Mouse (Mus musculus) midbrain, embryonic 16.5 days (tissue): ENCODE results near the gene Sclt1. TPM values are rescaled to one million over a fixed set of nuclear protein-coding genes. Genes with fewer than 3 reads are reported as not detected.

ENCODE experiments used
- ATAC-seq: fragments of 200-750 bp; cut with Nextera tagmentation; 2 replicates; pipeline ENCODE4 v1.8.0; 2017; ENCODE audit warnings: moderate TSS enrichment
- H3K27ac ChIP-seq: fragments of 300-500 bp; sonication (generic); 2 replicates; pipeline ENCODE4 v1.5.1; 2014; ENCODE audit warnings: mild to moderate bottlenecking, low read length, mixed read lengths
- H3K27me3 ChIP-seq: fragments of 300-500 bp; sonication (generic); 2 replicates; pipeline ENCODE4 v1.6.1; 2014; ENCODE audit warnings: low read depth, low read length, mixed read lengths; ENCODE audit not compliant: control insufficient read depth, insufficient read depth
- H3K36me3 ChIP-seq: fragments of 300-500 bp; sonication (generic); 2 replicates; pipeline ENCODE4 v1.6.1; 2014; ENCODE audit warnings: mild to moderate bottlenecking, low read length, moderate library complexity, mixed read lengths; ENCODE audit not compliant: control insufficient read depth, insufficient read depth
- H3K4me1 ChIP-seq: fragments of 300-500 bp; sonication (generic); 2 replicates; pipeline ENCODE4 v1.6.1; 2014; ENCODE audit warnings: mild to moderate bottlenecking, low read length, mixed read lengths; ENCODE audit not compliant: control insufficient read depth, insufficient read depth
- H3K4me2 ChIP-seq: fragments of 300-500 bp; sonication (generic); 2 replicates; pipeline ENCODE4 v1.6.1; 2014; ENCODE audit warnings: mild to moderate bottlenecking, low read length, mixed read lengths
- H3K4me3 ChIP-seq: fragments of 300-500 bp; sonication (generic); 2 replicates; pipeline ENCODE4 v1.5.1; 2014; ENCODE audit warnings: low read depth, mild to moderate bottlenecking, low read length, moderate library complexity, mixed read lengths
- H3K9ac ChIP-seq: fragments of 300-500 bp; sonication (generic); 2 replicates; pipeline ENCODE4 v1.6.1; 2014; ENCODE audit warnings: low read depth, low read length, mixed read lengths
- H3K9me3 ChIP-seq: fragments of 300-500 bp; sonication (generic); replicated peaks from 2 replicates; pipeline ENCODE4 v1.6.1; 2014; ENCODE audit warnings: mild to moderate bottlenecking, low read length, mixed read lengths; ENCODE audit not compliant: control insufficient read depth, poor library complexity, severe bottlenecking
- WGBS: fragments of 180-500 bp; shearing (Covaris S2); extraction: QIAGEN DNeasy Blood & Tissue Kit; methylation state at CpG from one replicate; pipeline ENCODE4 v1.1.7; 2014; 5-methylcytosine and 5-hydroxymethylcytosine counted together
- polyA plus RNA-seq: library from polyadenylated mRNA; unstranded; fragments of >200 nt; fragmentation: Nextera tagmentation; extraction: Ambion mirVana; gene quantifications from 2 replicates; pipeline ENCODE4 v1.2.1, GENCODE M21; 2015

The Sclt1 gene
- polyA plus RNA-seq, 1 experiment from 2014 or later = 17.1 TPM

- peak; percentile 2; the same call in 1 of the 2 replicates for ATAC-seq
- 42% methylated on average over 10 of the region's 10 CpGs for WGBS
- no peak overlapping the region for H3K4me2 ChIP-seq
- peaks cover 16% of the 10 kb centered on the region for H3K36me3 ChIP-seq
- H3K27ac ChIP-seq = no peak overlapping the region; the same call in 1 of the 2 replicates
- H3K4me1 ChIP-seq = peaks cover 19% of the 10 kb centered on the region
- H3K9me3 ChIP-seq = no peaks in the 10 kb centered on the region
- no peaks in the 10 kb centered on the region for H3K27me3 ChIP-seq
- no peak overlapping the region for H3K9ac ChIP-seq
- no peak overlapping the region for H3K4me3 ChIP-seq
These were observed 139.4 kb downstream of the Sclt1 start for GRCm38 (mm10) chr3:41602933-41603332.

GRCm38 (mm10) chr3:41601226-41602020, 140.9 kb downstream of the Sclt1 start:
- 0 out of 2 replicates have a peak overlapping the region, but pooled peaks have one; percentile 6 for H3K27ac ChIP-seq
- peaks cover 19% of the 10 kb centered on the region for H3K4me1 ChIP-seq
- H3K4me2 ChIP-seq = no peak overlapping the region
- no peaks in the 10 kb centered on the region for H3K27me3 ChIP-seq
- no peak for ATAC-seq
- peaks cover 21% of the 10 kb centered on the region for H3K36me3 ChIP-seq
- H3K9ac ChIP-seq = no peak overlapping the region
- no peaks in the 10 kb centered on the region for H3K9me3 ChIP-seq
- H3K4me3 ChIP-seq = no peak overlapping the region
- 72% methylated on average over 9 of the region's 9 CpGs for WGBS

- Histone ChIP-seq H3K4me3 (no peak overlapping the region), H3K27ac (no peak overlapping the region), H3K4me2 (no peak overlapping the region), H3K27me3 (no peaks in the 10 kb centered on the region), H3K9me3 (no peaks in the 10 kb centered on the region), H3K9ac (no peak overlapping the region), H3K36me3 (peaks cover 21% of the 10 kb centered on the region), H3K4me1 (peaks cover 19% of the 10 kb centered on the region)
- WGBS = 76% methylated on average over 14 of the region's 14 CpGs
- peak; percentile 18; the same call in 1 of the 2 replicates for ATAC-seq
These were observed 142.3 kb downstream of the Sclt1 start for GRCm38 (mm10) chr3:41599806-41600589.

GRCm38 (mm10) chr3:41599226-41599625, 143.1 kb downstream of the Sclt1 start:
- no peak overlapping the region for H3K9ac ChIP-seq
- H3K36me3 ChIP-seq = peaks cover 24% of the 10 kb centered on the region
- no peak for ATAC-seq
- no peaks in the 10 kb centered on the region for H3K27me3 ChIP-seq
- H3K4me1 ChIP-seq = peaks cover 16% of the 10 kb centered on the region
- H3K27ac ChIP-seq = no peak overlapping the region
- H3K4me2 ChIP-seq = no peak overlapping the region
- no peaks in the 10 kb centered on the region for H3K9me3 ChIP-seq
- H3K4me3 ChIP-seq = no peak overlapping the region
- 88% methylated on average over 10 of the region's 10 CpGs for WGBS

- Histone ChIP-seq H3K9ac (no peak overlapping the region), H3K4me3 (no peak overlapping the region), H3K9me3 (no peaks in the 10 kb centered on the region), H3K27me3 (no peaks in the 10 kb centered on the region), H3K27ac (no peak overlapping the region), H3K4me1 (peaks cover 9% of the 10 kb centered on the region), H3K36me3 (peaks cover 28% of the 10 kb centered on the region), H3K4me2 (no peak overlapping the region)
- ATAC-seq = no peak
- WGBS = 73% methylated on average over 9 of the region's 9 CpGs
These were observed 143.9 kb downstream of the Sclt1 start for GRCm38 (mm10) chr3:41598412-41598811.

- Histone ChIP-seq H3K4me1 (0 out of 2 replicates have a peak, but pooled peaks cover 4% of the 10 kb centered on the region), H3K4me2 (no peak overlapping the region), H3K36me3 (peaks cover 28% of the 10 kb centered on the region), H3K27me3 (no peaks in the 10 kb centered on the region), H3K9me3 (no peaks in the 10 kb centered on the region), H3K4me3 (no peak overlapping the region), H3K27ac (no peak overlapping the region), H3K9ac (no peak overlapping the region)
- ATAC-seq = no peak
- WGBS = 95% methylated on average over 8 of the region's 8 CpGs
These were observed 145.3 kb downstream of the Sclt1 start for GRCm38 (mm10) chr3:41597036-41597435.

- H3K4me3 ChIP-seq = no peak overlapping the region
- 92% methylated on average over 4 of the region's 4 CpGs for WGBS
- no peak overlapping the region for H3K27ac ChIP-seq
- H3K27me3 ChIP-seq = no peaks in the 10 kb centered on the region
- ATAC-seq = no peak
- H3K36me3 ChIP-seq = peaks cover 29% of the 10 kb centered on the region
- H3K4me1 ChIP-seq = 0 out of 2 replicates have a peak, but pooled peaks cover under 1% of the 10 kb centered on the region
- H3K9me3 ChIP-seq = no peaks in the 10 kb centered on the region
- no peak overlapping the region for H3K4me2 ChIP-seq
- no peak overlapping the region for H3K9ac ChIP-seq
These were observed 147.3 kb downstream of the Sclt1 start for GRCm38 (mm10) chr3:41595010-41595409.

- Histone ChIP-seq H3K9me3 (no peaks in the 10 kb centered on the region), H3K4me2 (no peak overlapping the region), H3K27me3 (no peaks in the 10 kb centered on the region), H3K36me3 (peaks cover 24% of the 10 kb centered on the region), H3K9ac (no peak overlapping the region), H3K4me1 (no peaks in the 10 kb centered on the region), H3K27ac (no peak overlapping the region), H3K4me3 (no peak overlapping the region)
- WGBS = 87% methylated on average over 9 of the region's 9 CpGs
- no peak for ATAC-seq
These were observed 148.0 kb downstream of the Sclt1 start for GRCm38 (mm10) chr3:41594097-41594879.
